Mouse (Mus musculus): ENCODE results near the gene Srp68. TPM values are rescaled to one million over a fixed set of nuclear protein-coding genes. Genes with fewer than 3 reads are reported as not detected.
A peak's percentile ranks its signal among the peaks of the same experiment; 100 is the strongest.

The Srp68 gene
- polyA plus RNA-seq (2016; fragmentation: Nextera tagmentation; extraction: Ambion mirVana), result 73.9 and 74.8 TPM in 2 replicates

DNA sequence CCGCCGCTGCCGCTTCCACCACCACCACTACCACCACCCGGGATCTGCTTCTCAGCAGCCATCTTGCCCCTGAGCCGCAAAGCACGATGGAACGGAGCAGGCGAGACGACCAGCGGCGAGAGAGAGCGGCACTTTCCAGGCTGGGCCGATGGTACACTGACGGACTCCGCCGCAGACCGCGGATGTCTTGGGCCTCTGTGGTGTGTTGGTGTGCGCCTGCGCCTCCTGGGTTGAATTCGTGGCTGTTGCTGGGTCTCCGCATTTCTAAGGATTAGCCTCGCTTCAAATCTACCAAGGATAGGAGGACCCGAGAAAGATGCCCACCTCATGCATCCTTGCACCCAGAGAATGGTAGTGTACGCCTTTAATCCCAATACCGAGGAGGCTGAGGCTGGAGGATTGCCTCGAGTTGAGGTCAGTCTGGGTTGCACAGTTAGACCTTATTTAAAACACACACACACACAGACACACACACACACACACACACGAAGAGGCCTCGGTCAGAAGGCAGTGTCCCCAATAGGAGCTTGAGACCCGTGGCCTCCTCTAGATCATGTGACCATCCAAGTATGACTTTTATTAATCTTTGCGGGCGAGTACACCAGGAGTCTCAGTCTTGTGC is at the start of gene Srp68:
Gene Srp68 (minus strand): TSS at position 173 of the 622 bp plus-strand sequence.
- peak within 1 kb of the TSS; percentile 89 for H3K4me2 ChIP-seq
- peak; percentile 96 for ATAC-seq (ENCODE audit: insufficient number of reproducible peaks, low FRiP score)
- peaks cover 20% of the 10 kb centered on the region for H3K4me1 ChIP-seq (replicated peaks)
- peaks cover 29% of the 10 kb centered on the region for H3K36me3 ChIP-seq
- WGBS, result 4% methylated on average over 32 of the region's 32 CpGs
- no peaks in the 10 kb centered on the region for H3K27me3 ChIP-seq (replicated peaks)
- peak within 1 kb of the TSS; percentile 70 for H3K4me3 ChIP-seq
- H3K9ac ChIP-seq, result peak within 1 kb of the TSS; percentile 94
- no peaks in the 10 kb centered on the region for H3K9me3 ChIP-seq (replicated peaks)
- H3K27ac ChIP-seq (ENCODE audit: poor library complexity, severe bottlenecking), result peak within 1 kb of the TSS; percentile 72

DNA sequence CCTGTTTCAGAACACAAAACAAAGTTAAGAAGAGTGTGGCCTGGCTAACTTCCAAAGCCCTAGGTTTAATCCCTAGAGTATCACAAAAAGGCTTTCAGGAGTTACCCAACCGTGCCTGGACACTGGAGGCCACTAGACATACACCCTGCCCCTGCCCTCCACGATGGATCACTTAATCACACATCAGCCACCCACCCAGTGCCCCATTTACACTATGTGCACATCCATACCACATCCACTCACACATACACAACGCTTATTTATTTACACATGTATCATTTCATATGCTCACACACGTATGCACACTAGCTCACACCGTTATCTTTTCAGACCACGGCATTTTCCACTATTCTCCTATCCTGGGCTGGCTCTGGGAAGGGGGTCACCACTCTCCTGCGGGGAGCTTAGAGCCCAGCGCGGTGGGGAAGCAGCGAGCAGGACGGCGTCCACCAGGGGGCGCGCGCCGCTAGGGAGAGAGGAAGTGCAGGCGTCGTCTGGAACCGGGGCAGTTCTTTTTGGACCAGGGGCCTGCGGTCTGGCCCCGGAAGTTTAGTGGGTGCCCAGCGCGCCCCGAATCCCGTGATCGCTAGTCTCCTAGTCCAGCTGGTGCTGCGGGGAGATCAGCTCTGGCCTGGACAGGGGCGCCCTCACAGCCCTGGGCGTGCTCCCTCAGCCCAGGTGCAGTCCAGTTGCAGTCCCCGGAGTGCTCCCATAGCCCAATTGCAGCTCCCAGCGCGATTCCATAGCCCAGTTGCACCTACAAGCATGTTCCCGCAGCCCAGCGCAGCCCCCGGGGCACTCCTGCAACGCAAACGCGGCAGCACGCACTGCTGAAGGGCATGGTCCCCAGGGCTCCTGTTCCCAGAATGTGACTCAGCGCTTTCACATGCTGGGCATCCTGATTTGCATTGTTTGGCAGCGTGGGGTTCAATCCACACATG is 45.0 kb upstream of the Srp68 start:
- Histone ChIP-seq H3K4me2 (peak overlapping the region; percentile 97), H3K27me3 (replicated peaks) (peaks cover 20% of the 10 kb centered on the region; the same call in 1 of the 2 replicates), H3K27ac (ENCODE audit: poor library complexity, severe bottlenecking) (no peak overlapping the region), H3K4me1 (replicated peaks) (0 out of 2 replicates have a peak, but pooled peaks cover 4% of the 10 kb centered on the region), H3K9ac (peak overlapping the region; percentile 78), H3K36me3 (no peaks in the 10 kb centered on the region), H3K9me3 (replicated peaks) (no peaks in the 10 kb centered on the region), H3K4me3 (peak overlapping the region; percentile 51)
- ATAC-seq (ENCODE audit: insufficient number of reproducible peaks, low FRiP score), result peak; percentile 78
- WGBS, result 2% methylated on average over 41 of the region's 41 CpGs

DNA sequence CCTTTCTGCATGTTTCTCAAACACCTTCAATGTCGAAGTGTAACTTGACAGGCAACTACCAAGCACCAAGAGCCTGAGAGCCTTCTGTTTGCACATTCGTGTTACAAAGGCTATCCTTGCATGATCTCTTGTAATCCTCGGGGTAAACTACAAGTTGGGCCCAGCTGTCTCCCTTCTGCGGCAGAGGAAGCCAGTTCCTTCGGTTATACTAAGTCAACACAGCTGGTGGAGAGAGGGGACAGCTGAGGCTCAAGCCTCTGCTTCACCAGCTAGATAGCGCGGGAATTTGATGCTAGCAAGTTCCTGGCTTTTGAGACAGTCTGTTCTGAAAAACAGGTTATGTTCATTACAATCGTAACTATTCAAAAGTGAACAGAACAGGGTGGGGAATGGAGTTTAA is 38.3 kb upstream of the Srp68 start:
- Histone ChIP-seq H3K4me1 (replicated peaks) (no peaks in the 10 kb centered on the region), H3K9me3 (replicated peaks) (no peaks in the 10 kb centered on the region), H3K4me2 (no peak overlapping the region), H3K27ac (ENCODE audit: poor library complexity, severe bottlenecking) (no peak overlapping the region), H3K27me3 (replicated peaks) (peaks cover 15% of the 10 kb centered on the region; the same call in 1 of the 2 replicates), H3K4me3 (no peak overlapping the region), H3K36me3 (no peaks in the 10 kb centered on the region), H3K9ac (no peak overlapping the region)
- no peak for ATAC-seq (ENCODE audit: insufficient number of reproducible peaks, low FRiP score)
- WGBS, result 53% methylated on average over 8 of the region's 8 CpGs

DNA sequence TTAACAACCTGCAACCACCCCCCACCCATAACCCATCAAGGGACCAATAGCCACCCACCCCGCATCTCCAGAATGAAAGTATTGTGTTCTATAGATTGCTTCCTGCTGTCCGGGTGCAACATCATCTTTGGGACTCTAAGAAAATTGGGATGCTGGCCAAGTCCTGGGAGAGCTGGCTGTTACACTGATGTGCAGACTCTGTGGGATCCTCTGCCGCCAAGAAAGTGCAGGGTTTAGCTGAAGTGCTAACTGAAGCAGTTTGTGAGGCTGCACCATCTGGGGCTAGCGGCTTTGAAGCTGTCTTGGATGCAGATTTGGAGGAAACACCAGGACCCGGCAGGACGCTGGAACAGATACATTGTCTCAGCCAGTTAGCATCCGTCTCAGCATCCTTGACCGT is 37.2 kb upstream of the Srp68 start:
- ATAC-seq (ENCODE audit: insufficient number of reproducible peaks, low FRiP score), result no peak
- no peaks in the 10 kb centered on the region for H3K9me3 ChIP-seq (replicated peaks)
- no peak overlapping the region for H3K27ac ChIP-seq (ENCODE audit: poor library complexity, severe bottlenecking)
- H3K4me1 ChIP-seq (replicated peaks), result peaks cover under 1% of the 10 kb centered on the region; the same call in 1 of the 2 replicates
- peaks cover 15% of the 10 kb centered on the region; the same call in 1 of the 2 replicates for H3K27me3 ChIP-seq (replicated peaks)
- WGBS, result 41% methylated on average over 8 of the region's 8 CpGs
- no peaks in the 10 kb centered on the region for H3K36me3 ChIP-seq
- no peak overlapping the region for H3K4me3 ChIP-seq
- H3K9ac ChIP-seq, result no peak overlapping the region
- H3K4me2 ChIP-seq, result no peak overlapping the region

- H3K4me3 ChIP-seq, result no peak overlapping the region
- H3K27ac ChIP-seq (ENCODE audit: poor library complexity, severe bottlenecking), result no peak overlapping the region
- no peak overlapping the region for H3K9ac ChIP-seq
- peaks cover 6% of the 10 kb centered on the region for H3K4me1 ChIP-seq (replicated peaks)
- peaks cover 7% of the 10 kb centered on the region; the same call in 1 of the 2 replicates for H3K27me3 ChIP-seq (replicated peaks)
- no peak for ATAC-seq (ENCODE audit: insufficient number of reproducible peaks, low FRiP score)
- no peaks in the 10 kb centered on the region; the same call in 1 of the 2 replicates for H3K9me3 ChIP-seq (replicated peaks)
- 64% methylated on average over 3 of the region's 3 CpGs for WGBS
- no peak overlapping the region for H3K4me2 ChIP-seq
- peaks cover 7% of the 10 kb centered on the region for H3K36me3 ChIP-seq
Measured at GRCm38 (mm10) chr11:116309601-116310000, 35.6 kb upstream of the Srp68 start.

- ATAC-seq (ENCODE audit: insufficient number of reproducible peaks, low FRiP score), result no peak
- 83% methylated on average over 12 of the region's 12 CpGs for WGBS
Measured at GRCm38 (mm10) chr11:116307762-116308531, 33.9 kb upstream of the Srp68 start.

DNA sequence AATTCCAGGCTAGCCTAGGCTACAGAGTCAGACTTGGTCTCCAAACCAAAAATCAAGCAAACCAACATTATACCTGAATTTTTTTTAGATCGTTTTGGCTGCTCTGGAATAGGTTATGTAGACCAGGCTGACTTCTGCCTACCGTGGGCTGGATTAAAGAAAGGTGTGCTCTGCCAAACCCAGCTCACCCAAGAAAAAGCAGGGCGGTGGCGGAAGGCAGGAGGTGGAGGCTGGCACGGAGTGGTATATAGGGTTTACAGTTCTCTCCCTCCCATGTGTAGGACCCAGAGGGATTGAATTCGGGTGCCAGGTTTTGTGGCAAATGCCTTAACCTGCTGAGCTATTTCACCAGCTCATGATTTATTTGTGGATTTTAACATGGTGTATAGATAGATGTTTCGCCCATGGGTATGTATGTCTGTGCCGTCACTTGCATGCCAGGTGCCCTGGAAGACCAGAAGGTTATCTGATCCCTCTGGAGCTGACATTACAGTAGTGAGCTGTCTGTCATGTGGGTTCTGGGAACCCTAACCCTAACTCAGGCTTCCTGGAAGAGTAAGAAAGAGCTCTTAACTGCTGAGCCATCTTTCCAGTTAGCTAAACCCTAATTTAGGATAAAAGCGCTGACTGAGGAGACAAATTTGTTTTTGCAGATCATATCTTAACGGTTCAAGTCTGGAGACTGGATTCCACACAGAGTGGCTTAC is 33.2 kb upstream of the Srp68 start, which contains the start of gene Exoc7:
Gene Exoc7 (minus strand): TSS at position 215 of the 707 bp plus-strand sequence.
- ATAC-seq (ENCODE audit: insufficient number of reproducible peaks, low FRiP score), result no peak
- 79% methylated on average over 10 of the region's 10 CpGs for WGBS
- Histone ChIP-seq H3K9me3 (replicated peaks) (no peaks in the 10 kb centered on the region; the same call in 1 of the 2 replicates), H3K36me3 (peaks cover 30% of the 10 kb centered on the region), H3K4me2 (peak within 1 kb of the TSS; percentile 91), H3K4me1 (replicated peaks) (peaks cover 6% of the 10 kb centered on the region), H3K27ac (ENCODE audit: poor library complexity, severe bottlenecking) (peak within 1 kb of the TSS; percentile 26; the same call in 1 of the 2 replicates), H3K9ac (peak within 1 kb of the TSS; percentile 91), H3K27me3 (replicated peaks) (peaks cover 7% of the 10 kb centered on the region; the same call in 1 of the 2 replicates), H3K4me3 (peak within 1 kb of the TSS; percentile 93)

More at GRCm38 (mm10) chr11:116307762-116308531, 33.9 kb upstream of the Srp68 start:
- Histone ChIP-seq H3K4me1 (replicated peaks) (peaks cover 6% of the 10 kb centered on the region), H3K9ac (no peak overlapping the region), H3K4me2 (no peak overlapping the region), H3K27ac (ENCODE audit: poor library complexity, severe bottlenecking) (no peak overlapping the region), H3K27me3 (replicated peaks) (peaks cover 7% of the 10 kb centered on the region; the same call in 1 of the 2 replicates), H3K4me3 (no peak overlapping the region), H3K9me3 (replicated peaks) (no peaks in the 10 kb centered on the region; the same call in 1 of the 2 replicates), H3K36me3 (peaks cover 23% of the 10 kb centered on the region)

DNA sequence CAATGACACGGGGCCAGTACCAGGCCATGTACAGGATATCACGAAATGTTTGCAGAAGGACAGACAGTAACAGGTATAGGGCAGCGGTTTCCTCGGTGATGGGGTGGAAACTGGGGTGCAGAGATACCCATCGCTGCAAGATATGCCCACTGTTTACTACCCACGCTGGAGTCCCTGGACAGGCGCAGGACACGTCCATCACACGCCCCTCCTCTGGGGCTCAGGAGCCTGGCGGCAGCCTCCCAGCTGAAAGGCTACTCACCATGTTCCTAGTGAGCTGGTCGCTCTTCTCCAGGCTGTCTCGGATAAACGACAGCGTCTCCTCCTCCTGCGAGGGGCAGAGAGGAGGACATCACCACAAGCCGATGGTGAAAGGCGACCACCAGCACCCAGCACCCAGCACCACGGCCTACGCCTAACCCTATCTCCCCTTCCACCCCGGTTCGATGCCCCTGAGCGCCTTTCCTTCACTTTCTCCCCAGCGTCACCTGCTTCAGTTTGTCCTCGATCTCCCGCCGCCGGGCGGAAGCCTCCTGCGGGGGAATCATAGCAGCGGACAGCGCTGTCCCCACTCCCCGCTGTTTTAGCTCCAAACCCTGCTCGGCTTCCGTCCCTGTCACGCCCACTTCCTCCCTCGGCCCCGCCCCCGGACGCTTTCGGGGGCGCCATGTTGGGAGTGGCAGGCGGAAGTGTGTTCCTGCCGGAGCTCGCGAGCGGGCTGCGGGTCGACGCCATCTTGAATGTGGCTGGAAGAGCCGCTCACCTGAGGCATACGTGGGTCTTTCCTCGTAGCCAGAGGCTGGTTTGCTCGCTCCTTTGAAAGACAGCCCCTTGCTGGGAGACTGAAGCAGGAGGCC is 32.3 kb upstream of the Srp68 start:
- peak overlapping the region; percentile 93 for H3K4me3 ChIP-seq
- H3K27me3 ChIP-seq (replicated peaks), result peaks cover 5% of the 10 kb centered on the region; the same call in 1 of the 2 replicates
- H3K4me1 ChIP-seq (replicated peaks), result peaks cover 6% of the 10 kb centered on the region
- H3K9me3 ChIP-seq (replicated peaks), result no peaks in the 10 kb centered on the region; the same call in 1 of the 2 replicates
- H3K4me2 ChIP-seq, result peak overlapping the region; percentile 91
- peaks cover 38% of the 10 kb centered on the region for H3K36me3 ChIP-seq
- WGBS, result 2% methylated on average over 53 of the region's 53 CpGs
- peak overlapping the region; percentile 26; the same call in 1 of the 2 replicates for H3K27ac ChIP-seq (ENCODE audit: poor library complexity, severe bottlenecking)
- peak; percentile 94 for ATAC-seq (ENCODE audit: insufficient number of reproducible peaks, low FRiP score)
- H3K9ac ChIP-seq, result peak overlapping the region; percentile 91

DNA sequence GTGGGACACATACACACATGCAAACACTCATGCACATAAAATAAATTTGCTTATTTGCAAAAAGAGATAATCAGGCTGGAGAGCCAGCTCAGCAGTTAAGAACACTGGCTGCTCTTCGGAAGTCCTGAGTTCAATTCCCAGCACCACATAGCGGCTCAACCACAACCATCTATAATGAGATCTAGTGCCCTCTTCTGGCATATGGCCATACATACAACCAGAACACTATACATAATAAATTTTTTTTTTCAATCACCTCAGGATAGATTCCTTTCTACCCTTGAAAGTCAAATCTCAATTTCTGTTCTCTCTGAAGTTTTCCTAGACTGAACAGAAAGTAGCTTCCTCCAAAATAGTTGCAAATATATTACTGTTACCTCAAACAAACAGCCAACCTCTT is 31.4 kb upstream of the Srp68 start:
- peaks cover 6% of the 10 kb centered on the region for H3K4me1 ChIP-seq (replicated peaks)
- H3K36me3 ChIP-seq, result peaks cover 48% of the 10 kb centered on the region
- H3K4me2 ChIP-seq, result peak overlapping the region; percentile 91; the same call in 1 of the 2 replicates
- no peak for ATAC-seq (ENCODE audit: insufficient number of reproducible peaks, low FRiP score)
- no peak overlapping the region for H3K9ac ChIP-seq
- H3K27me3 ChIP-seq (replicated peaks), result no peaks in the 10 kb centered on the region
- no peak overlapping the region for H3K4me3 ChIP-seq
- no peaks in the 10 kb centered on the region; the same call in 1 of the 2 replicates for H3K9me3 ChIP-seq (replicated peaks)
- no peak overlapping the region for H3K27ac ChIP-seq (ENCODE audit: poor library complexity, severe bottlenecking)
- WGBS, result 94% methylated on average over 2 of the region's 2 CpGs

Measured in heart, embryonic 12.5 days (tissue).